Mouse (Mus musculus) erythroid progenitor cell, adult 5-6 weeks (primary cell): ENCODE results near the gene Znfx1. TPM values are rescaled to one million over a fixed set of nuclear protein-coding genes. Genes with fewer than 3 reads are reported as not detected.

Source experiments
- ATAC-seq: replicated peaks from 2 replicates; pipeline ENCODE4 v1.8.0; 2016; ENCODE audit warnings: moderate number of reproducible peaks, mild to moderate bottlenecking, moderate TSS enrichment, inconsistent platforms; ENCODE audit not compliant: poor library complexity, low FRiP score, severe bottlenecking
- total RNA-seq, 2 experiments: library from RNA; stranded (forward) in 1 of 2; stranded (reverse) in 1 of 2; fragments of 150-400 nt in 1 of 2; fragments of 186-747, 209-891 nt in 1 of 2; gene quantifications; 2 replicates each; pipeline versions ENCODE4 v1.2.3 to v1.2.4; 2015 to 2017; ENCODE audit warnings: low replicate concordance in 2 of 2

Znfx1 gene
- total RNA-seq, 2 experiments from 2014 or later = 44.0 to 70.8 TPM

DNA sequence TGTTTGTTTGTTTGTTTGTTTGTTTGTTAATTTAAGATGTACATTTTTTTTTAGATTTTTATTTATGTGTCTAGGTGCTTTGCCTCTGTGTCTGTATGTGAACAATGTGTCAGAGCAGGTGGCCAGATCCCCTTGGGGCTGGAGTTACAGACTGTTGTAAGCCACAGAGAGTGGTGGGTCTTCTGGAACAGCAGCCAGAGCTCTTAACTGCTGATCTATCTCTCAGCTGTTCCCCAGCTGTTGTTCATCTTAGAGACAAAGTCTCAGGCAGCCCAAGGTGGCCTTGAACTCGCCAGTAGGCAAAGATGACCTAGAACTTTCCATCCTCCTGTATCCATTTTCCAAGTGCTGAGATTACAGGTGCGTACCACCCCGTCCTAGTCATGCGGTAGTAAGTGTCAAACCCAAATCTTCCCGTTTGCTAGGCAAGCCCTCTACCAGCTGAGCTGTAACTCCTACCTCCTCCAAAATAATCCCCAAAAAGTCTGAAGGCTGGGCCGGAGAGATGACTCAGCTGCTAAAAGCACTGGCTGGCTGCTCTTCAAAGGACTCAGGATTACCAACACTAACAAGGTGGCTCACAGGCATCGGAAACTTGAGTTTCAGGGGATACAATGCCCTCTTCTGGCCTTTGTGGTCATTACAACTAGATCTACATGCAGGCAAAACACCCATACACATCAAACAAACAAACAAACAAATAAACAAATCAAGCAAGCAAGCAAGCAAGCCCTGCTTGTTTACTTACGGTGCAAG, 58.5 kb downstream of the Znfx1 start:
- peak; percentile 85 for ATAC-seq

GRCm38 (mm10) chr2:167001486-167001885, 61.3 kb downstream of the Znfx1 start:
- no peak for ATAC-seq

DNA sequence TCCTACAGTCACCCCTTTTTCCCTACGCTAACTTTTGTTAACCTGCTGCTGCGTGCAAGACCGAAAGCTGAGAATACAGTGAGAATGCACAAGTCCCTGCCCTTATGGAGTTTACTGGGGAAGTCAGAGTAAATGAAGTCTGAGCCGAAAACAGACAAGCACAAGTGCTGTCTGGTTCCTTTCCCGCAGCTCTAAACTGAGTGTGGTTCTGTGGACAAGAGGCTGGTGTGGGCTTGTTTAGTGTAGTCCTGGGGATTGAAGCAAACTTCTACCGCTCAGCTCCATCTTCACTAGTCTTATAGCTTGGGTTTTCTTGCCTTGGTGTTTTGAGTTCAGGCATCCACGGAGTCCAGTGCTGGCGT, 66.3 kb downstream of the Znfx1 start:
- peak; percentile 39 for ATAC-seq

DNA sequence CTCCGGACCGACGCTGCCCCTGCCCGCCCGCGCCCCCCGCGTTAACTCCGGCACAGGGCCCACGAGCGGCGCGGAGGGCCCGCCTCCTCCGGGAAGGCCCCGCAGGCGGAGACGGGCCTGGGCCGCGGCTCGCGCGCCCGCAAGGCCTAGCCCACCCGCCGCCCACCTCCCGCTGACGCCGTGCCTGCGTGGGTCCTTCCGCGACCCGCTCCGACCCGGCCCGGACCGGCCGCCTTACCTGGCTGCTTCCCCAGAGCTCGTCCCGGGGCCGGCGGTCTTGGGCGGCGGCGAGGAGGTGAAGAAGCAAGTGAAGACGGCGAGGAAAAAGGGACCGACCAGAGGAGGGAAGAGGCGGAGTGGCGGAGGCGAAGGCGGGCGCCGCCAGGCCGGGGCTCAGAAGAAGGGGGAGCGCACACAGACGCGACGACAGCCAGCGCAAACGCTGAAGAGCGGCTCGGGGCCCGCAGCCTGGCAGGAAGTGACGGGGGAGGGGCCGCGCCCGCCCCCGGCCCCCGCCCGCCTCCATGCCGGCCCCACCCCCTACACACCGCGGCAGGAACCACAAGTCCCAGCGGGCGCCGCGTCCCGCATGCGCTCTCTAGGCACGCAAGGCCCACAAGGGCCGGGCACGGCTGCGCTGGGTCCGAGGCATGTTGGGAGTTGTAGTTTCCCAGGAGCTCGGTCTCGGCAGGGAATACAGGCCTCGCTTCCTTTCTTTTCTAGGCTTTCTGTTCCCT, 66.9 kb downstream of the Znfx1 start, which contains the start of gene Stau1:
TSS of gene Stau1 (minus strand) at position 504 of the 737 bp plus-strand sequence.
- ATAC-seq = peak; percentile 96

GRCm38 (mm10) chr2:166995021-166995795, 67.6 kb downstream of the Znfx1 start:
- peak; percentile 69 for ATAC-seq

DNA sequence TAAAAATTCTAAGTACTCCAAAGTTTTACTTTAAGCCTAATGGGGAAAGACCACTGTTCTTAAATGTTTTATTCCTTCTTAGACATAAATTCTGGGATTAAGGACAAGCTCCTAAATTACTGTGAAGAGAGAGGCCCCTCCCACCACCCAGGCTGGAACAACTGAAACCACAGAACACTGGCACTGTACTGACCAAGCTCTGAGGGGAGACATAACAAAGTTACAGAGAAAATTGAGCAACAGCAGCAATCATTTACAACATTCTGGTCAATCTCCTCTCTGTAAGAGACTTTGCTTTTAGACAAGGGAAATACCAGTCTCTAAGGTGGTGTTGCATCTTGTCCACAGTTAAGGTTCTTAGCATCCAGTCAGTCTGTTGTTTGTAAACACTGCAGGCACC, 70.9 kb downstream of the Znfx1 start:
- no peak for ATAC-seq

- no peak for ATAC-seq
Measured at GRCm38 (mm10) chr2:166990861-166991260, 72.0 kb downstream of the Znfx1 start.

Other genes starting within 250 kb of the Znfx1 start
- 65.6 and 96.4 TPM in 2 replicates for gene Cse1l, start 157.0 kb downstream of the Znfx1 start, total RNA-seq (2015; ENCODE audit: low replicate concordance)
- gene Cse1l, start 157.0 kb downstream of the Znfx1 start, total RNA-seq (2017; ENCODE audit: low replicate concordance) = 121 and 143 TPM in 2 replicates
- 25.2 and 42.5 TPM in 2 replicates for gene Stau1, start 66.7 kb downstream of the Znfx1 start, total RNA-seq (2015; ENCODE audit: low replicate concordance)
- 47.6 and 55.7 TPM in 2 replicates for gene Stau1, start 66.7 kb downstream of the Znfx1 start, total RNA-seq (2017; ENCODE audit: low replicate concordance)
- 31.4 and 35.6 TPM in 2 replicates for gene Ddx27, start 47.8 kb downstream of the Znfx1 start, total RNA-seq (2015; ENCODE audit: low replicate concordance)
- gene Ddx27, start 47.8 kb downstream of the Znfx1 start, total RNA-seq (2017; ENCODE audit: low replicate concordance) = 44.6 and 49.5 TPM in 2 replicates
- gene Kcnb1, start 127.1 kb upstream of the Znfx1 start, total RNA-seq (2015; ENCODE audit: low replicate concordance) = not detected in 2 replicates
- not detected in 2 replicates for gene Kcnb1, start 127.1 kb upstream of the Znfx1 start, total RNA-seq (2017; ENCODE audit: low replicate concordance)
- gene Ptgis, start 177.6 kb upstream of the Znfx1 start, total RNA-seq (2015; ENCODE audit: low replicate concordance) = not detected in 2 replicates
- not detected in 2 replicates for gene Ptgis, start 177.6 kb upstream of the Znfx1 start, total RNA-seq (2017; ENCODE audit: low replicate concordance)